Mouse (Mus musculus): ENCODE data around the gene Chn2. TPM values are rescaled to one million over a fixed set of nuclear protein-coding genes. Genes with fewer than 3 reads are reported as not detected.

Chn2 gene
- total and polyA plus RNA-seq, 2 experiments from 2014 or later: 33.3 to 49.4 TPM

- H3K4me1 ChIP-seq (ENCODE audit: insufficient read depth): peaks cover 10% of the 10 kb centered on the region; the same call in 1 of the 2 replicates
- no peaks in the 10 kb centered on the region for H3K9me3 ChIP-seq (ENCODE audit: low read length)
- ATAC-seq: no peak
- no peak overlapping the region for H3K27ac ChIP-seq (ENCODE audit: low read depth, low read length)
- H3K4me3 ChIP-seq (ENCODE audit: low read depth, low read length): no peak overlapping the region
- H3K9ac ChIP-seq: no peak overlapping the region
- no peaks in the 10 kb centered on the region for H3K36me3 ChIP-seq (ENCODE audit: insufficient read depth)
- no peak overlapping the region for H3K4me2 ChIP-seq (ENCODE audit: low read depth)
- H3K27me3 ChIP-seq (ENCODE audit: insufficient read depth, low read length): no peaks in the 10 kb centered on the region
- no peak for DNase-seq
- 82% methylated on average over 8 of the region's 8 CpGs for WGBS
- TF ChIP-seq CTCF (IDR thresholded peaks at IDR 0.05; ENCODE audit: low read depth): no peak
These were observed 19.5 kb downstream of the Chn2 start for GRCm38 (mm10) chr6:54058837-54059236.

- Histone ChIP-seq H3K27me3 (ENCODE audit: insufficient read depth, low read length) (no peaks in the 10 kb centered on the region), H3K4me3 (ENCODE audit: low read depth, low read length) (no peak overlapping the region), H3K9me3 (ENCODE audit: low read length) (no peaks in the 10 kb centered on the region), H3K27ac (ENCODE audit: low read depth, low read length) (no peak overlapping the region), H3K9ac (no peak overlapping the region), H3K4me2 (ENCODE audit: low read depth) (no peak overlapping the region), H3K4me1 (ENCODE audit: insufficient read depth) (peaks cover 7% of the 10 kb centered on the region; the same call in 1 of the 2 replicates), H3K36me3 (ENCODE audit: insufficient read depth) (no peaks in the 10 kb centered on the region)
- WGBS: 91% methylated on average over 3 of the region's 3 CpGs
- ATAC-seq (no peak), DNase-seq (no peak)
- no peak for TF ChIP-seq CTCF (IDR thresholded peaks at IDR 0.05; ENCODE audit: low read depth)
These were observed 20.9 kb downstream of the Chn2 start for GRCm38 (mm10) chr6:54060258-54060657.

GRCm38 (mm10) chr6:54061375-54061774 is 22.0 kb downstream of the Chn2 start:
- TF ChIP-seq CTCF (IDR thresholded peaks at IDR 0.05; ENCODE audit: low read depth): no peak
- Histone ChIP-seq H3K4me3 (ENCODE audit: low read depth, low read length) (no peak overlapping the region), H3K4me2 (ENCODE audit: low read depth) (no peak overlapping the region), H3K27me3 (ENCODE audit: insufficient read depth, low read length) (no peaks in the 10 kb centered on the region), H3K9me3 (ENCODE audit: low read length) (no peaks in the 10 kb centered on the region), H3K27ac (ENCODE audit: low read depth, low read length) (no peak overlapping the region), H3K36me3 (ENCODE audit: insufficient read depth) (no peaks in the 10 kb centered on the region), H3K9ac (no peak overlapping the region), H3K4me1 (ENCODE audit: insufficient read depth) (0 out of 2 replicates have a peak, but pooled peaks cover under 1% of the 10 kb centered on the region)
- 16% methylated on average over 9 of the region's 9 CpGs for WGBS
- ATAC-seq (no peak), DNase-seq (no peak)

- DNase-seq (no peak), ATAC-seq (no peak)
- no peak for TF ChIP-seq CTCF (IDR thresholded peaks at IDR 0.05; ENCODE audit: low read depth)
- 65% methylated on average over 6 of the region's 6 CpGs for WGBS
- Histone ChIP-seq H3K4me2 (ENCODE audit: low read depth) (no peak overlapping the region), H3K4me1 (ENCODE audit: insufficient read depth) (no peaks in the 10 kb centered on the region), H3K27ac (ENCODE audit: low read depth, low read length) (no peak overlapping the region), H3K36me3 (ENCODE audit: insufficient read depth) (no peaks in the 10 kb centered on the region), H3K4me3 (ENCODE audit: low read depth, low read length) (no peak overlapping the region), H3K9me3 (ENCODE audit: low read length) (no peaks in the 10 kb centered on the region), H3K27me3 (ENCODE audit: insufficient read depth, low read length) (no peaks in the 10 kb centered on the region), H3K9ac (no peak overlapping the region)
These were observed 24.5 kb downstream of the Chn2 start for GRCm38 (mm10) chr6:54063878-54064277.

- Histone ChIP-seq H3K9me3 (ENCODE audit: low read length) (no peaks in the 10 kb centered on the region), H3K9ac (no peak overlapping the region), H3K4me1 (ENCODE audit: insufficient read depth) (no peaks in the 10 kb centered on the region), H3K27ac (ENCODE audit: low read depth, low read length) (no peak overlapping the region; the same call in 1 of the 2 replicates), H3K4me2 (ENCODE audit: low read depth) (no peak overlapping the region), H3K27me3 (ENCODE audit: insufficient read depth, low read length) (no peaks in the 10 kb centered on the region), H3K36me3 (ENCODE audit: insufficient read depth) (no peaks in the 10 kb centered on the region), H3K4me3 (ENCODE audit: low read depth, low read length) (no peak overlapping the region)
- ATAC-seq (0 out of 2 replicates have a peak, but pooled peaks have one; percentile 34), DNase-seq (no peak)
- no peak for TF ChIP-seq CTCF (IDR thresholded peaks at IDR 0.05; ENCODE audit: low read depth)
- 54% methylated on average over 5 of the region's 5 CpGs for WGBS
These were observed 28.0 kb downstream of the Chn2 start for GRCm38 (mm10) chr6:54067380-54067779.

- no peaks in the 10 kb centered on the region for H3K36me3 ChIP-seq (ENCODE audit: insufficient read depth)
- no peaks in the 10 kb centered on the region for H3K27me3 ChIP-seq (ENCODE audit: insufficient read depth, low read length)
- no peak overlapping the region for H3K4me3 ChIP-seq (ENCODE audit: low read depth, low read length)
- ATAC-seq (no peak; the same call in 1 of the 2 replicates), DNase-seq (no peak)
- H3K4me1 ChIP-seq (ENCODE audit: insufficient read depth): no peaks in the 10 kb centered on the region
- no peaks in the 10 kb centered on the region for H3K9me3 ChIP-seq (ENCODE audit: low read length)
- no peak overlapping the region for H3K27ac ChIP-seq (ENCODE audit: low read depth, low read length)
- WGBS: 66% methylated on average over 5 of the region's 5 CpGs
- TF ChIP-seq CTCF (IDR thresholded peaks at IDR 0.05; ENCODE audit: low read depth): no peak
- no peak overlapping the region for H3K9ac ChIP-seq
- H3K4me2 ChIP-seq (ENCODE audit: low read depth): no peak overlapping the region
These were observed 29.5 kb downstream of the Chn2 start for GRCm38 (mm10) chr6:54068882-54069281.

GRCm38 (mm10) chr6:54070736-54071135 is 31.4 kb downstream of the Chn2 start:
- Histone ChIP-seq H3K27me3 (ENCODE audit: insufficient read depth, low read length) (no peaks in the 10 kb centered on the region), H3K9ac (no peak overlapping the region), H3K9me3 (ENCODE audit: low read length) (no peaks in the 10 kb centered on the region), H3K36me3 (ENCODE audit: insufficient read depth) (no peaks in the 10 kb centered on the region), H3K4me2 (ENCODE audit: low read depth) (no peak overlapping the region), H3K4me3 (ENCODE audit: low read depth, low read length) (no peak overlapping the region), H3K4me1 (ENCODE audit: insufficient read depth) (peaks cover 7% of the 10 kb centered on the region; the same call in 1 of the 2 replicates), H3K27ac (ENCODE audit: low read depth, low read length) (no peak overlapping the region)
- no peak for DNase-seq
- WGBS: 55% methylated on average over 6 of the region's 6 CpGs
- ATAC-seq: no peak
- TF ChIP-seq CTCF (IDR thresholded peaks at IDR 0.05; ENCODE audit: low read depth): no peak

All from forebrain, postnatal 0 days (tissue).